Mouse (Mus musculus) CD8-positive naive resting alpha-beta T cell, adult 2 months (primary cell): ENCODE measurements at regions not wholly inside any gene's neighbourhood (a gene's known extent, or its start where the extent isn't known, plus 50 kb on each side); places are given as distances from the start of the nearest gene placed in this dataset.
A peak's percentile ranks its signal among the peaks of the same experiment; 100 is the strongest.

Source experiments
- DNase-seq, 2 experiments: peaks; one replicate each; pipeline ENCODE4 v3.0.0; 2022; ENCODE audit warnings: low read depth in 2 of 2, low spot score in 2 of 2

DNA sequence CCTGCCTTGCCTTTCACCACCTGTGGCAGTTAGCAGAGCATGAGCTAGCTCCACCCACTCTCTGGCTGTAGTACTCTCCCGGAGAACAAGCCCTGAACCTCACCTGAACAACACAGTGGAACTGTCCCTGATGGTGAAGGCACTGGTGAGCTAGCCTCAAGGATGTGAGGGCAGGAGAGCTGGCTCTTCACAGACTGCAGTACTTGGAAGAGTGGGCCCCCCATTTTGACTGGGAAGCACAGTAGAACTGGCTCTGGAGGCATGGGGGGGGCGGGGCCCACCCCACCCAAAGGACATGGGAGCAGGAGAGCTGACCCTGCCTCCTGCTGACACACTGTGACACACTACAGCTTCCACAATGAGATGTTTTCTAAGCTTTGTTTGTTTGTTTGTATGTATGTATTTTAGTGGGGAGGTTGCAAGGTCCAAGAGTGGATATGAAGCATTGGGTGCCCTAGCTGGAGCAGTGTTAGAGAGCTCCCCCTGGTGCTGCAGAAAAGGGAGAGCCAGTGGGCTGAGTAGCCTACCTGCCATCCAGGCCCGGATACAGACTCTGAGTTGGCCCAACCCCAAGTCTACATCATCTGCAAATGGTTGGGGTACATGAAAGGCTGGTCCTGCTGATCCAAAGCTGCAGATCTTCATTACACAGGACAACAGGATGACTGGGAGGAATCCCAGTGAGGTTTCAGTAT, 86.4 kb upstream of the Galnt15 start:
- DNase-seq, result no peak

- no peak for DNase-seq
Observed at GRCm38 (mm10) chr14:31944682-31945081, 84.1 kb upstream of the Galnt15 start.

DNA sequence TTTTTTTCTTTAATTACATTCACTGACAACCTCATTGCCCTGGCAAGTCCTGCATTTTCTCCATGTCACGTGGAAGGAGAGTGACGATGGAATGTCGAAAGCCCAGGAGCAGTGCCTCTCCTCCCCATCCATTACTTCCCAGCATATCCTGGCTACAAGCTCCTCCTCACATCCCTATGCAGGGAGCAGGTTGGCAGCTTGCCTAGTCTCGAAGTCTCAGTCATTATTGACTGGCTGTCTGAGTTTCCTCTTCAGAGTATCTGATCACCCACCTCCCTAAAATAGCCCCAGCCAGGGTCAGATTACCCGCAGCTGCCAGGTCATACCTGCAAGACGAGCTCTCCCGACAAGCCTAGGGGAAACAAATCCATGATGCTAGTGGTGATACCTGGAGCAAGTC, 83.7 kb upstream of the Galnt15 start:
- DNase-seq, result no peak

DNA sequence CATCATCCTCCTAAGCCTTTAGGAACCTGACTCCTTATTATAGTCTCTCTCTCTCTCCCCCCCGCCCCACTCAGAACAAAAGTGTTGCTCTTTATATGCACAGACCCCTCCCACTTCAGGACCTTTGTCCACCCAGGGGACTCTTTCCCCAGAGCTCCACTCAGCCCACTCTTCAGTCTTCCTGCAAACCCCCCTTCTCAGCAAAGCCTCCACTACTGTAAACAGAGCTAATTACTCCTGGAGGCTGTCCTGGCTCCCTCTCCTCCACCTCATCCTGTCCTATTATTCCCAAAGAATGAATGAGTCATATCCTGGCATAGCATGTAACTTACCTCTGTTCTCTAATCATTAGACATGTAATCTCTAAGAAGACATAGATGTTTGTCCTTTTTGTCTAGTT, 82.8 kb upstream of the Galnt15 start:
- DNase-seq, result no peak

DNA sequence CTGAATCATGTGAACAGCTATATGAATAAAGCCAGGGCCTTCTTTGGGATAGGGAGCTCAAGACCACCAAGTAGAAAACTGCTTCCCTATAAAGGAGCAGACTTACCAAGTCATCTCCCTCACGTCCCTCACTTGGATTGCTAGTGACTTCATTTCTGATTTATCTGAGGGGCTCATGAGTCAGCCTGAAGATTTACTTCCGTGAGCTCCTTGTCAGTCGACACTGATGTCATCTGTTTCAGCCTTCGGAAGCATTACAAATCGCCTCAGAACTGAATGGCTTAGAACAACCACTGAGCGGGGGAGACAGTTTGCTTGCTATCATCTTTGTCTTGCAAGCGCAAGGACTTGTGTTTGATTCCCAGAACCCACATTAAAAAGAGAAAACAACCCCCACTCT, 81.5 kb upstream of the Galnt15 start:
- DNase-seq, result no peak

DNA sequence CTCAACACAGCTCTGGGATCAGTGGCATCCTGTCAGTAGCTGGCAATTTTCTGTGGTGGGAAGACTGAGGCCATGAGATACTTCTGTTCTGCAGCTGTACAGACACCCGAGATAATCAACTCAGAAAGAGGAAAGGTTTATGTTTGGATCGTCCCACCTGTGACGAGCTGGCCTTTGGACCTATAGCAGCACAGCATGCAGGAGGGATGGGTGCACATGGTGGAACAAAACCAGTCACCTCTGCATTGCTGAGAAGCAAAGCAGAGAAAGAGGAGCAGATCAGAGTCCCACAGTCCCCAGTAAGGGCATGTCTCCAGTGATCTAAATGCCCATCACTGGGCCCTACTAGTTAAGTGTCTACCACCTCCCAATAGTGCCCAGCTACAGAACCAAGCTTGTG, 76.9 kb upstream of the Galnt15 start:
- no peak for DNase-seq

DNA sequence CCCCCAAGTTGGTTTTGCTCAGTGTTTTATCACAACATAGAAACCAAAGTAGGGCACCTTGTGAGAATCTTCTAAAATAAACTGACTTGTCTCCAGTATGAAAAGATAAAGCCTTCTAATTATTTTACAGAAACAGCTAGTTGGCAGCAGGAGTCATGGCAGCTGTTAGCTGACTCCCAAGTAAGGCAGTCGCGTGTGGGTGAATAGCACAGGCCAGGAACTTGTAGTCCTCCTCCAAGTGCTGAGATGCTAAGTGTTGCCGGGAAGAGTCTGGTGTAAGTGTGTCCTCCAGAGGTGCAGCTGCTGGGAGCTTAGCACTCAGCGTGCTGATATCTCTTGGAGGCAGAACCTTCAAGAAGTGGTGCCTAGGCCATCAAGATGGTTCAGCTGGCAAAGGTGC, 75.0 kb upstream of the Galnt15 start:
- no peak for DNase-seq

DNA sequence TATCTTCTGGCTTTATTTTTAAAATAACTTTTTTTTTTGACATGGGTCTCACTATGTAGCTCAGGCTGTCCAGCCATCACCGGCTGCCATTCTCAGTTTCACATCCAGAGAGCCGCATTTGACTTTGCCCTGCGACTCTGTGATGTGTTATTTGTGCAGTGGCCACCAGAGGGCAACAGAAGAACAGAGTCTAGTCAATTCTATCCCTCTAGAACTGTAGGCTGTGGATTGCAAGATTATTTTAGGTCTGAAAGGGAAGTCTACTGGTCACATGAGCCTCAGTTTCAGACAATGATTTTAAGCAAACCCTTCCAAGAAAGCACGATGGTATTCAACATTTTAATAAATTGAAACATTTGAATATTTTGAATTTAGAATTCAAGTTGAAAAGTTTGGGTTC, 73.8 kb upstream of the Galnt15 start:
- peak; percentile 35 to 63 for DNase-seq

DNA sequence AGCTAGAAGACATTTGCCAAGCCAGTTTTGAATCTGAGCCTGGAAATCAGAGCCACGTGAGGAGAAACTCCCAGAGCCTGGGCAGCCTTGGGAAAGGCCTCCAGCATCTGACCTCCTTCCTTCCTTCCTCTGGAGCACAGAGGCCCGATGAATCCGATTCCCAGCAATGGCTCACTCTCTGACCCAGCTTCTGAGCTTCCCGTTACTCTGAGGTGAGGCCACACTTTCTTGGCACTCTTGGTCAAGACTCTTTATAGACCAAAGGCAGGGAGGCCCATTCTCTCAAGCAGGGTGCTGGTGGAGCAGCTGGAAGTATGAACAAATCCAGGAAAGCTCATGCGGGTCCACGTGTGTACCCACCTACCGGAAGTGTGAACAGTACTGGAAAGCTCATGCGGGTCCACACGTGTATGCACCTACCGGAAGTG, 71.6 kb upstream of the Galnt15 start:
- no peak for DNase-seq

DNA sequence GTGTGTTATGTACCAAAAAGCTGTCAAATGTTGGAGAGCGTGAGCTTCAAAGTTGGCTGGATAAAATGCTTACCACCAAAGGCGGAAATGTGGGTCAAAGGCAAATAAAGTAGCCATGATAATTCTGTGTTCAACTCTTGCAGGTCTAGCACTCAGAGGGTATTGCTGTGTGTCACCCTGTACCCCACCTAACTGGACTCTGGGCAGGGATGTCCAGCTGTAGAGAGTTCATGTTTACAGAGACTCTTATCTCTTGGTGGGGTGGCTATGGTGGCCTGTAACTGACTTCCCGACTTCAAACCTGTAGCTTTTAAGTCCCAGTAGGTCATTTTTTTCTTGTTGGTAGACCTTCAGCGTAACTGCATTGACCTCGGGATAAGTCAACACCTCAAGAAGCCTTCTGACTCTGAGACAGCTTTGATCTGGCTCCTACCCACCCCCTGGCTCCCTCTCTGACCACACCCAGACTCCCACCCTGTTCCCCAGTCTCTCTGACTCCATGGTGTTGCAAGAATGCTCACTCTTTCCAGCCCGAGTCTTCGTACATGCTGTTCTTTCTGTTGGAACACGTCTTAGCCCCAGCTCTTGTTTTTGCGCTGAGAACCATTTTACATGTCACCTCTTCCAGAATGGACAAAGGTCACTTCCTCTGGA, 68.5 kb upstream of the Galnt15 start:
- no peak for DNase-seq

- DNase-seq, result no peak
Observed at GRCm38 (mm10) chr14:31961442-31961841, 67.3 kb upstream of the Galnt15 start.

DNA sequence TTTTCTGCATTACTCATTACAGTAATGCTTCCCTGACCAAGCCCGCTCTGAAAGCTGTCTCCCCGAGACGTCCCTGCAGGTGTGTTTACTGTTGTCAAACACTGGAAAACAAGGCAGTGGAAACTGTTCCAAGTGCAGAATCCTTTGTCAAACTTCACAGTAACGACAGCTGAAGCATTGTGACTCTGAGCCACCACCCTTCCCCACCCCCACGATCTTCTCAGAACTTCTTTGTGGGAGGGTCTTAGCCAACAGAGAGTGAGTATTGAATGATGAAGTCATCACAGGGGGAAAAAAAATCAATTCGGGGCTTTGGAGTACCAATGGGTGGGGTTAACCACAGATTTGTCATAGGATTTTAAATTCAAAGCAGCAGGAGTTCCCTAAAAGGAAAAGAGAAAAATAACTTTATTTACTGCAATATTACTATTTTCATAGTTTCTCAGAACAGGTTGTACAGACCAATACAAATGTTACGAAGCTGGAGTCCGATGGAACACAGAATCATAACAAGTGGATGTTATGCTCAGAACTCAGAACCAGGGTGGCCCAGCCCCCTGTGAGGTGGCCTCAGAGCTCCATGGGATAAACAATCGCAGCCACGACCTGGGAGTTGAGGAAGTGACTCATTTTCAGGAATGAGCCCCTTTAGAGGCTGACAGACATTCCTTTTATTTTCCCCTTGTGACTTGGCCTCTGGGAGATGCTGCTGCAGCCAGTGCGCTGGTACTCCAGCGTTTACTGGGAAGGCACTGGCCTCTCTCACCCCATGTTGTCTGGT, 65.5 kb upstream of the Galnt15 start:
- no peak for DNase-seq

GRCm38 (mm10) chr14:31964076-31964475, 64.7 kb upstream of the Galnt15 start:
- no peak for DNase-seq

DNA sequence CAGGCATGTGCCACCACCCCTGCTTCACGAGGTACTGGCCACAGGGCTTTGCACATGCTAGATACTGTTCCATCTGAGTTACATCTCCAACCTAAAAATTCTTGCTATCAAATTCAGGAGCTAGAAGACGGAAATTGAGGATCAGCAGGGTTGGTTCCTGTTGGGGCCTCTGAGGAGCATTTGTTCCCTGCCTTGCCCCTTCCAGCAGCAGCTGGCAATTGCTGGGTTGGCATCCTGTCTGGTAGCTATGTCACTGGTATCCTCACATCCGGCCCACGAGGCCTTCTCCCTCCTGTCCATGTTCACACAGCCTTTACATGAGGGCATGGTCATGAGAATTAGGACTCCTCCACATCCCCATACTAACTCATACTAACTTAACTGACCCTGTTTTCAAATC, 64.0 kb upstream of the Galnt15 start:
- DNase-seq, result no peak

DNA sequence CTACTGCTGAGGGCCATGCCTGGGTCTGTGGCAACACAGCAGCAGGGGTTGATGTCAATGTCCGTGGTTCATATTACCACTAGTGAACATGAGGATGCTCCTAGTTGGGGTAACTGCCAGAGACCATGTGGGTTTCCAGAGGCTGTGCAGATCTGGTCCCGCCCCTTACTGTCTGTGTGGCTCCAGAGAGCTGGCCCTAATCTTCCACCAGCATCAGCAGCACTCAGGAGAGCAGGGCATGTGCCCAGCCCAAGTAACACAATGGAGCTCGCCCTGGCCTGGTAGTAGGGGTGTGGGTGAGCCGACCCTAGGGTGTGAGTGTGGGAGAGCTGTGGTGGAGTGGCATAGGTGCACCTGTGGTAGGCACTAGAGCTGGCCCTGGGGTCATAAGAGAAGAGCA, 59.3 kb upstream of the Galnt15 start:
- no peak for DNase-seq

GRCm38 (mm10) chr14:31970245-31970830, 58.5 kb upstream of the Galnt15 start:
- no peak for DNase-seq

- DNase-seq, result no peak
Observed at GRCm38 (mm10) chr14:31970851-31971250, 57.9 kb upstream of the Galnt15 start.

DNA sequence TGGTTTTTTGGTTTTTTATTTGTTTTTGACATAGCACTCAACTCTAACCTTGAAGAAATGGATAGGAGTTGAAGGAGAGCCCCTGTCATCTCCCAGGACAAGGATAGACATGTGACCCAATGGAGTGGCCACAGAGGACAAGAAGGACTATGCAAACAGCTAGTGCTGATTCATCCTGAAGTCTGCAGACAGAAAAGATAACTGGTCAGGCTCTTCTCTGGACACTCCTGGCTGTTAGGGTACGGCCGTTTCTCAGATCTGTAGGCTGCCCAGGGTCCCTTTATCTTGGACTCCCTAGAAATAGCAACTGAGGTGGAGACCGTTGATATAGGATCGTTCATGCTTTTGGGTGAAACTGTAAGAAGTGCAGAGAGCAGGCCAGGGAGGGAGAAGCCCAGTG, 55.1 kb upstream of the Galnt15 start:
- no peak for DNase-seq

GRCm38 (mm10) chr14:31978196-31978595, 50.6 kb upstream of the Galnt15 start:
- DNase-seq, result no peak

- no peak for DNase-seq
Observed at GRCm38 (mm10) chr14:31978690-31979089, 50.1 kb upstream of the Galnt15 start.
